Mouse (Mus musculus) midbrain, embryonic 10.5 days (tissue): ENCODE results near the gene Ppp2r5b. TPM values are rescaled to one million over a fixed set of nuclear protein-coding genes. Genes with fewer than 3 reads are reported as not detected.

Experiments used
- DNase-seq: peaks from one replicate; pipeline ENCODE4 v3.0.0-alpha.2; 2017; ENCODE audit warnings: low spot score
- H3K27ac ChIP-seq: fragments of 300-500 bp; sonication (generic); replicated peaks from 2 replicates; pipeline ENCODE4 v1.5.1; 2016; ENCODE audit warnings: mild to moderate bottlenecking
- H3K27me3 ChIP-seq: fragments of 300-500 bp; sonication (generic); 2 replicates; pipeline ENCODE4 v1.6.1; 2016; ENCODE audit warnings: low read depth, mild to moderate bottlenecking; ENCODE audit not compliant: poor library complexity, severe bottlenecking
- H3K36me3 ChIP-seq: fragments of 300-500 bp; sonication (generic); 2 replicates; pipeline ENCODE4 v1.6.1; 2016; ENCODE audit warnings: mild to moderate bottlenecking, moderate library complexity
- H3K4me1 ChIP-seq: fragments of 300-500 bp; sonication (generic); 2 replicates; pipeline ENCODE4 v1.6.1; 2016
- H3K4me3 ChIP-seq: fragments of 300-500 bp; sonication (generic); 2 replicates; pipeline ENCODE4 v1.5.1; 2016; ENCODE audit warnings: mild to moderate bottlenecking, moderate library complexity
- H3K9me3 ChIP-seq: fragments of 300-500 bp; sonication (generic); replicated peaks from 2 replicates; pipeline ENCODE4 v1.6.1; 2016; ENCODE audit warnings: mild to moderate bottlenecking
- WGBS: fragments of 180-500 bp; shearing (Covaris S2); methylation state at CpG from one replicate; pipeline ENCODE4 v1.1.7; 2016; 5-methylcytosine and 5-hydroxymethylcytosine counted together
- polyA plus RNA-seq: library from polyadenylated mRNA; unstranded; fragments of >200 nt; fragmentation: Nextera tagmentation; extraction: Ambion mirVana; gene quantifications from 2 replicates; pipeline ENCODE4 v1.2.1, GENCODE M21; 2016

The Ppp2r5b gene
- polyA plus RNA-seq, 1 experiment from 2014 or later: 31.7 TPM

GRCm38 (mm10) chr19:6241274-6242107, 5.8 kb upstream of the Ppp2r5b start, which contains the start of gene Atg2a:
TSS of gene Atg2a (plus strand) at chr19:6241668.
- Histone ChIP-seq H3K36me3 (peaks cover 23% of the 10 kb centered on the region), H3K27ac (peak within 1 kb of the TSS; percentile 81), H3K4me3 (peak within 1 kb of the TSS; percentile 70), H3K9me3 (no peaks in the 10 kb centered on the region), H3K27me3 (no peaks in the 10 kb centered on the region), H3K4me1 (peaks cover 28% of the 10 kb centered on the region)
- peak; percentile 98 for DNase-seq
- under 1% methylated on average over 55 of the region's 55 CpGs for WGBS

- Histone ChIP-seq H3K36me3 (peaks cover 15% of the 10 kb centered on the region), H3K4me3 (peak overlapping the region; percentile 70), H3K9me3 (no peaks in the 10 kb centered on the region), H3K27ac (peak overlapping the region; percentile 81), H3K27me3 (no peaks in the 10 kb centered on the region), H3K4me1 (peaks cover 31% of the 10 kb centered on the region)
- WGBS: 42% methylated on average over 5 of the region's 5 CpGs
- DNase-seq: no peak
Observed at GRCm38 (mm10) chr19:6240725-6241124, 5.1 kb upstream of the Ppp2r5b start.

GRCm38 (mm10) chr19:6240136-6240535, 4.5 kb upstream of the Ppp2r5b start:
- 79% methylated on average over 1 of the region's 1 CpGs for WGBS
- DNase-seq: no peak
- Histone ChIP-seq H3K9me3 (no peaks in the 10 kb centered on the region), H3K36me3 (peaks cover 9% of the 10 kb centered on the region), H3K27me3 (no peaks in the 10 kb centered on the region), H3K4me1 (peaks cover 35% of the 10 kb centered on the region), H3K27ac (peak overlapping the region; percentile 15; the same call in 1 of the 2 replicates), H3K4me3 (no peak overlapping the region)

- Histone ChIP-seq H3K27me3 (no peaks in the 10 kb centered on the region), H3K4me1 (peaks cover 49% of the 10 kb centered on the region), H3K27ac (no peak overlapping the region), H3K4me3 (no peak overlapping the region), H3K9me3 (no peaks in the 10 kb centered on the region), H3K36me3 (no peaks in the 10 kb centered on the region; the same call in 1 of the 2 replicates)
- DNase-seq: no peak
Observed at GRCm38 (mm10) chr19:6238740-6239139, 3.1 kb upstream of the Ppp2r5b start.

- Histone ChIP-seq H3K4me3 (0 out of 2 replicates have a peak overlapping the region, but pooled peaks have one; percentile 83), H3K36me3 (peaks cover 14% of the 10 kb centered on the region), H3K27ac (peak overlapping the region; percentile 94), H3K4me1 (peaks cover 31% of the 10 kb centered on the region), H3K9me3 (no peaks in the 10 kb centered on the region), H3K27me3 (no peaks in the 10 kb centered on the region)
- 74% methylated on average over 7 of the region's 7 CpGs for WGBS
- no peak for DNase-seq
Observed at GRCm38 (mm10) chr19:6236842-6237241, 1.2 kb upstream of the Ppp2r5b start.

- peak overlapping the region; percentile 94 for H3K27ac ChIP-seq
- whole genome bisulfite sequencing: under 1% methylated on average over 9 of the region's 9 CpGs
- H3K4me3 ChIP-seq: peak overlapping the region; percentile 83
- peak; percentile 90 for DNase-seq
- no peaks in the 10 kb centered on the region for H3K9me3 ChIP-seq
- no peaks in the 10 kb centered on the region for H3K27me3 ChIP-seq
- peaks cover 22% of the 10 kb centered on the region for H3K36me3 ChIP-seq
- peaks cover 31% of the 10 kb centered on the region for H3K4me1 ChIP-seq
Observed at GRCm38 (mm10) chr19:6236053-6236441, 375 bp upstream of the Ppp2r5b start.

- WGBS: 67% methylated on average over 11 of the region's 11 CpGs
- no peaks in the 10 kb centered on the region for H3K27me3 ChIP-seq
- H3K9me3 ChIP-seq: no peaks in the 10 kb centered on the region
- H3K4me1 ChIP-seq: peaks cover 27% of the 10 kb centered on the region
- no peak for DNase-seq
- H3K4me3 ChIP-seq: peak overlapping the region; percentile 83
- peak overlapping the region; percentile 94 for H3K27ac ChIP-seq
- peaks cover 37% of the 10 kb centered on the region for H3K36me3 ChIP-seq
Observed at GRCm38 (mm10) chr19:6234337-6235083, 1.2 kb downstream of the Ppp2r5b start.

- Histone ChIP-seq H3K27ac (no peak overlapping the region), H3K4me3 (peak overlapping the region; percentile 16; the same call in 1 of the 2 replicates), H3K27me3 (no peaks in the 10 kb centered on the region), H3K36me3 (peaks cover 46% of the 10 kb centered on the region), H3K4me1 (peaks cover 27% of the 10 kb centered on the region), H3K9me3 (no peaks in the 10 kb centered on the region)
- 85% methylated on average over 16 of the region's 16 CpGs for WGBS
- DNase-seq: no peak
Observed at GRCm38 (mm10) chr19:6233647-6234046, 2.0 kb downstream of the Ppp2r5b start.

GRCm38 (mm10) chr19:6231036-6231435, 4.6 kb downstream of the Ppp2r5b start:
- 86% methylated on average over 2 of the region's 2 CpGs for WGBS

GRCm38 (mm10) chr19:6230411-6230810, 5.3 kb downstream of the Ppp2r5b start:
- Histone ChIP-seq H3K36me3 (peaks cover 66% of the 10 kb centered on the region), H3K4me3 (no peak overlapping the region)
- WGBS: 87% methylated on average over 4 of the region's 4 CpGs

More at GRCm38 (mm10) chr19:6231036-6231435, 4.6 kb downstream of the Ppp2r5b start:
- H3K27me3 ChIP-seq: no peaks in the 10 kb centered on the region
- peaks cover 66% of the 10 kb centered on the region for H3K36me3 ChIP-seq
- peaks cover 27% of the 10 kb centered on the region for H3K4me1 ChIP-seq
- H3K27ac ChIP-seq: no peak overlapping the region
- no peak overlapping the region for H3K4me3 ChIP-seq
- no peak for DNase-seq
- H3K9me3 ChIP-seq: no peaks in the 10 kb centered on the region

GRCm38 (mm10) chr19:6227864-6228263, 7.8 kb downstream of the Ppp2r5b start:
- no peak for DNase-seq
- Histone ChIP-seq H3K27me3 (no peaks in the 10 kb centered on the region), H3K36me3 (peaks cover 60% of the 10 kb centered on the region), H3K9me3 (no peaks in the 10 kb centered on the region), H3K4me3 (no peak overlapping the region), H3K27ac (0 out of 2 replicates have a peak overlapping the region, but pooled peaks have one; percentile 13), H3K4me1 (peaks cover 11% of the 10 kb centered on the region)
- WGBS: 84% methylated on average over 4 of the region's 4 CpGs

More at GRCm38 (mm10) chr19:6230411-6230810, 5.3 kb downstream of the Ppp2r5b start:
- Histone ChIP-seq H3K27ac (no peak overlapping the region), H3K4me1 (peaks cover 28% of the 10 kb centered on the region), H3K27me3 (no peaks in the 10 kb centered on the region), H3K9me3 (no peaks in the 10 kb centered on the region)
- DNase-seq: no peak

- no peaks in the 10 kb centered on the region for H3K27me3 ChIP-seq
- no peaks in the 10 kb centered on the region for H3K9me3 ChIP-seq
- H3K4me1 ChIP-seq: peaks cover 11% of the 10 kb centered on the region
- 0 out of 2 replicates have a peak overlapping the region, but pooled peaks have one; percentile 11 for H3K4me3 ChIP-seq
- DNase-seq: no peak
- WGBS: 89% methylated on average over 14 of the region's 14 CpGs
- peaks cover 51% of the 10 kb centered on the region for H3K36me3 ChIP-seq
- H3K27ac ChIP-seq: 0 out of 2 replicates have a peak overlapping the region, but pooled peaks have one; percentile 9
Observed at GRCm38 (mm10) chr19:6226763-6227162, 8.9 kb downstream of the Ppp2r5b start.
